Mouse (Mus musculus) G1E (cell line): Measurements from ENCODE around the gene Rnf2. TPM values are rescaled to one million over a fixed set of nuclear protein-coding genes. Genes with fewer than 3 reads are reported as not detected.

ENCODE experiments used
- ATAC-seq: 2 replicates; pipeline ENCODE4 v1.8.0; 2016; ENCODE audit warnings: mild to moderate bottlenecking; ENCODE audit not compliant: insufficient number of reproducible peaks, poor library complexity, low FRiP score, severe bottlenecking; ENCODE audit errors: extremely low read depth
- DNase-seq: peaks from one replicate; pipeline ENCODE4 v3.0.0; 2012; ENCODE audit warnings: low spot score
- H3K27me3 ChIP-seq: 2 replicates; pipeline ENCODE4 v1.6.1; 2012; ENCODE audit warnings: mild to moderate bottlenecking, low read length, inconsistent platforms; ENCODE audit not compliant: insufficient read depth
- H3K36me3 ChIP-seq: replicated peaks from 2 replicates; pipeline ENCODE3; 2012; ENCODE audit warnings: mild to moderate bottlenecking, inconsistent platforms
- H3K4me1 ChIP-seq: 2 replicates; pipeline ENCODE4 v1.6.1; 2012; ENCODE audit warnings: low read depth, low read length, inconsistent platforms, mixed read lengths; ENCODE audit not compliant: insufficient read depth
- H3K4me3 ChIP-seq: 2 replicates; pipeline ENCODE4 v1.5.1; 2012; ENCODE audit warnings: low read depth, mild to moderate bottlenecking, inconsistent platforms, low read length, moderate library complexity, mixed read lengths
- H3K9me3 ChIP-seq: replicated peaks from 2 replicates; pipeline ENCODE4 v1.6.1; 2012; ENCODE audit warnings: inconsistent platforms
- CTCF ChIP-seq: IDR thresholded peaks from 2 replicates; pipeline ENCODE4 v1.5.1; 2012; ENCODE audit warnings: low read depth, low read length, inconsistent platforms, mixed read lengths
- GATA1 ChIP-seq: IDR thresholded peaks from 2 replicates; pipeline ENCODE4 v1.6.1; 2012; ENCODE audit warnings: borderline replicate concordance, low read length, inconsistent platforms, mixed read lengths
- GATA2 ChIP-seq: IDR thresholded peaks from 2 replicates; pipeline ENCODE4 v1.6.1; 2012; ENCODE audit warnings: low read depth, low read length, inconsistent platforms, borderline replicate concordance
- POLR2AphosphoS5 ChIP-seq: IDR thresholded peaks from 2 replicates; pipeline ENCODE4 v1.6.1; 2012; ENCODE audit warnings: low read depth, low read length, inconsistent platforms; ENCODE audit not compliant: insufficient replicate concordance
- TAL1 ChIP-seq: conservative IDR thresholded peaks from 2 replicates; pipeline ENCODE4 v1.6.1; 2012; ENCODE audit warnings: low read depth, low read length, inconsistent platforms, mixed read lengths
- polyA plus RNA-seq: library from polyadenylated mRNA; stranded (reverse); fragments of >175 nt; gene quantifications from 2 replicates; pipeline ENCODE4 v1.2.3, GENCODE M21; 2012
- total RNA-seq, 2 experiments: library from RNA; stranded (forward) in 1 of 2; stranded (reverse) in 1 of 2; fragments of 200-1000 nt in 1 of 2; fragments of >200 nt in 1 of 2; fragmentation: Nextera tagmentation in 1 of 2; gene quantifications; 2 replicates each; pipeline ENCODE4 v1.2.3; 2014 to 2017

Rnf2 gene
- total and polyA plus RNA-seq, 3 experiments, result 92.5 to 192 (median 166) TPM

- H3K9me3 ChIP-seq, result no peaks in the 10 kb centered on the region
- H3K27me3 ChIP-seq, result no peaks in the 10 kb centered on the region
- no peaks in the 10 kb centered on the region for H3K4me1 ChIP-seq
- peaks cover 53% of the 10 kb centered on the region for H3K36me3 ChIP-seq
- TF ChIP-seq GATA1, result no peak
- no peak for TF ChIP-seq TAL1
- no peak for TF ChIP-seq POLR2AphosphoS5
- TF ChIP-seq GATA2, result no peak
- no peak for TF ChIP-seq CTCF
- no peak overlapping the region for H3K4me3 ChIP-seq
- no peak for DNase-seq
- ATAC-seq, result no peak
Observed at GRCm38 (mm10) chr1:151409827-151410226, 90.9 kb downstream of the Rnf2 start.

Other genes with a start within 250 kb of the Rnf2 start
- 899 and 907 TPM in 2 replicates for gene Ivns1abp, start 156.5 kb downstream of the Rnf2 start, total RNA-seq (2014; fragmentation: Nextera tagmentation)
- gene Ivns1abp, start 156.5 kb downstream of the Rnf2 start, total RNA-seq (2017), result 1,364 and 1,435 TPM in 2 replicates
- gene Ivns1abp, start 156.5 kb downstream of the Rnf2 start, polyA plus RNA-seq, result 182 and 230 TPM in 2 replicates
- gene Swt1, start 72.5 kb downstream of the Rnf2 start, total RNA-seq (2014; fragmentation: Nextera tagmentation), result 118 and 152 TPM in 2 replicates
- 58.9 and 70.8 TPM in 2 replicates for gene Swt1, start 72.5 kb downstream of the Rnf2 start, total RNA-seq (2017)
- gene Swt1, start 72.5 kb downstream of the Rnf2 start, polyA plus RNA-seq, result 0.76 and 1.3 TPM in 2 replicates
- 132 and 147 TPM in 2 replicates for gene Trmt1l, start 72.4 kb downstream of the Rnf2 start, total RNA-seq (2014; fragmentation: Nextera tagmentation)
- gene Trmt1l, start 72.4 kb downstream of the Rnf2 start, total RNA-seq (2017), result 62.4 and 69.9 TPM in 2 replicates
- 21.2 and 23.5 TPM in 2 replicates for gene Trmt1l, start 72.4 kb downstream of the Rnf2 start, polyA plus RNA-seq
- gene Fam129a, start 70.2 kb upstream of the Rnf2 start, total RNA-seq (2014; fragmentation: Nextera tagmentation), result not detected in 2 replicates
- 0.06 and 0.60 TPM in 2 replicates for gene Fam129a, start 70.2 kb upstream of the Rnf2 start, total RNA-seq (2017)
- gene Fam129a, start 70.2 kb upstream of the Rnf2 start, polyA plus RNA-seq, result not detected in 2 replicates